Mouse (Mus musculus): Measurements from ENCODE around the gene Lrch3.
"Not testable (repeated sequence)": the region's sequence is repeated elsewhere in the genome, so short reads cannot be mapped to it uniquely, and the experiment has no call there.

The Lrch3 gene

DNA sequence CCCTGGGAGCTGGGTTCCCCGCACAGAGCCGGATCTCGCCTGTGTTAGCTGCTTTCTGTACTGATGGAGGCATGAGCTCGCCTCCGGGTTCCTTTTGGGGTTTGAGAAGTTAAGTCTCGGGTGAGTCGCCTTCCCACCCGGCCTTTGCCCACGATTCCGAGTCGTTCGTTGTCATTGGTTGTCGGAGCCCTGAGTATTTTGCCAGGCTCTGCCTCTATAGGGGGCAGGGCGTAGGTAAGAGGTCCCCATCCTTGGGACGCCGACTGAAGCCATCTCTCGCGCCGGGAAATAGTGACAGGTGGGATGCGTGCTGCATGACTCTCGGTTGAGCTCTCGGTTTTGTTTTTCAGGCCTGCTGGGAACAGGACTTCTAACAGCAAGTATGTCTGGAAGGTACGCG, 142.9 kb downstream of the Lrch3 start:
- DNase-seq, result no peak

- DNase-seq, result no peak
Measured at GRCm38 (mm10) chr16:33058033-33058432, 144.1 kb downstream of the Lrch3 start.

GRCm38 (mm10) chr16:33058656-33059055, 144.8 kb downstream of the Lrch3 start:
- DNase-seq, result not testable (repeated sequence)

GRCm38 (mm10) chr16:33059471-33059870, 145.6 kb downstream of the Lrch3 start:
- no peak for DNase-seq

DNA sequence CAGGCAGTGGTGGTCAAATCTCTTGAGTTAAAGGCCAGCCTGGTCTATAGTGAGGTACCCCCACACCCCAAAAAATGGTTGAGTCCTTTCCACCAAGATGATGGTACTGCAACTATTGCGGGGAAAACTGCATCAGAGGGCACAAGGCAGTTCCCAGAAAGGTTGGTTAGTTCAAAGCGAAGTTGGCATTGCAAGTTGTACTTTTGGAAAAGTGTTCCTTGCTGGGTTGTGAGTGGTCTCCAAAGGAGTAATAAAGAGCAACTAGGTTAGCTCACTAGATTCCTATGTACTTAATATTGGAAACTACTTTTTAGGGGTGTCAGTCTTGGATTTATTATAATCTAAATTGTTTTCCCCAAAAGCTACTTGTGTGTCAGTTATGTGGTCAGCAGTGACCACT, 147.0 kb downstream of the Lrch3 start:
- DNase-seq, result no peak

GRCm38 (mm10) chr16:33061400-33061799, 147.5 kb downstream of the Lrch3 start:
- DNase-seq, result no peak

GRCm38 (mm10) chr16:33062024-33062681, 148.3 kb downstream of the Lrch3 start, which contains the start of gene Lmln:
TSS of gene Lmln (plus strand) at chr16:33062521.
- DNase-seq, result peak; percentile 80 to 81

- DNase-seq, result no peak
Measured at GRCm38 (mm10) chr16:33062682-33063131, 148.8 kb downstream of the Lrch3 start.

- DNase-seq, result no peak
Measured at GRCm38 (mm10) chr16:33063267-33063666, 149.4 kb downstream of the Lrch3 start.

DNA sequence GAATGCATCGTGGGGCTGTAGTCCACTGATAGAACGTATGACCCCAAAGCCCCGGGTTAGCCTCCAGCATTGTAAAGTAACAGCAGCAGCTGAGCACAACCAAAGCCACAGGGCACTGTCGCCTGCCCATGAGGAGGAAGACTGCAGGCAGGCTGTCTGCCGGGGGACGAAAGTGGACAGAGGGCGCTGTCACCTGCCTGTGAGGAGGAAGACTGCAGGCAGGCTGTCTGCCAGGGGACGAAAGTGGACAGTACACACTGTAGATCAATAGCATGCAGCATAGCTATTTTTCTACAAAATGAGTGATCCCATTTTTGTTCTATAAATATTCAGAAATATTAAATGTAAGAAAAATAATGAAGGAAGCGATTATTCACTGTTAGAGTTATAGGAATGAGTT, 150.7 kb downstream of the Lrch3 start:
- DNase-seq, result no peak
